Mouse (Mus musculus) embryo, embryonic 11.5 days (tissue): ENCODE measurements around the gene Fignl2.
"Not testable (repeated sequence)": the region's sequence is repeated elsewhere in the genome, so short reads cannot be mapped to it uniquely, and the experiment has no call there.

Source experiments
- DNase-seq: peaks from one replicate; pipeline ENCODE4 v3.0.0-alpha.2; 2012; ENCODE audit warnings: low read depth, low spot score

Gene Fignl2

DNA sequence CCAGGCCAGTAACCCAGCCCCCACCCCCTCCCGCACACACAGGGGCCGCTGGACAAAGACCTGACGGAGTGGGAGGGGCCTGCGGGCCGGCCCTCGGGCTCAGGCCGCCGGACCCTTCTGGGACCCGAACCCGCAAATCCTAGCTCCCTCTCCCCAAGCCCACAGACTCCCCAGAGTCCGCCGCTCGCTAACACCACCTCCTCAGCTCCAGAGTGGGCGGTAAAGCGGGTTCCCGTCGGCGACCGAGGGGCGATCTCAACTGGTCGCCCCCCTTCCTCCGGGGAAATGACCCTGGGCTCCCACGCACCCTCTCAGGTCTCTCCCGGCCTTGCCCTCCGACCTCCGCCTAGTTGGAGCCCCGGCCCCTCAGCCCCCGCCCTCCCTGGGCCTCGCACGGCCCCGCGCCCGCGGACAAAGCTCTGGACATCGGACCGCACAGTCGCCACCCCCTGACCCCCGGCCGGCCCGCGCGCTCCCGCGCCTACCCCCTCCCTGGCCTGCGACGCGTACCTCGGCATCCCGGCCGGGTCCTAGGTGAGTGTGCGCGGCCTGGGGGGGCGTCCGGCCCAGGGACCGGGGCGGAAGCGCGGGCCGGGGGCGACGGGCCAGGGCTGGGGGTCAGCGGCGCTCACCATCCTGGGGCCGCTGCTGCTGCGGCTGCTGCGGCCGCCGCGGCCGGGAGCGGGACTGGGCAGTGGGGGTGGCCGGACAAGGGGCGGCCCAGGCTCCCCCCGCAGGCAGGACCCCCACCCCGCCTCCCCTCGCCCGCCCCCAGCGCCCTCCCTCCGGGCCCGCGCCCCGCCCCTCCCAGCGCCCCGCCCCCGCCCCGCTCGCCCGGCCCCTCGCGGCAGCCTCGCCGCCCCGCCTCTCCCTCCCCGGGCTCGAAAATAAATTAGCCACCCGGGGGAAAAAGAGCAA, at the start of gene Fignl2:
Gene Fignl2 (minus strand): TSS at position 755 of the 918 bp plus-strand sequence.
- no peak for DNase-seq

GRCm38 (mm10) chr15:101126876-101127544, 48.6 kb upstream of the Fignl2 start:
- DNase-seq = no peak

DNA sequence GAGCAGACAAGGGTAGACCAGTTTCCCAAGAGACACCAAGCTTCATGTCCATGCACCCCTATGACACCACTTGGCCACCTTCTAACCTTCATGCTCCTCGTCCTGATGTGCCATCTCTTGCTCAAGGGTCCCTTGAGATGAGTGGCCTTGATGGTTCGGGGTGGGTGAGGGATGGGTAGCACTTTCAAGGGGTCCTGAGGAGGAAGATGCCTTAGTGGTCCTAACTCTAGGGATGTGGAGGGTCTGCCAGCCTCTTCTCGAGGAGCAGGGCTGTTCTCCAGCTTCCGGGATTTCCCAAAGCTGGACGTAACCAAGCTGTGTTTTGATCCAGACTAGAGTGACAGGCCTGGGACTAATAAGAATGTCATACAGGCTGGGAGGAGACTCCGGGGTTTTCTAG, 47.2 kb upstream of the Fignl2 start:
- no peak for DNase-seq

GRCm38 (mm10) chr15:101123202-101123601, 44.8 kb upstream of the Fignl2 start:
- no peak for DNase-seq

GRCm38 (mm10) chr15:101122290-101122589, 43.9 kb upstream of the Fignl2 start:
- DNase-seq = no peak

- no peak for DNase-seq
These were observed 43.3 kb upstream of the Fignl2 start for GRCm38 (mm10) chr15:101121411-101122289.

- no peak for DNase-seq
These were observed 40.2 kb upstream of the Fignl2 start for GRCm38 (mm10) chr15:101118399-101119125.

- no peak for DNase-seq
These were observed 37.2 kb upstream of the Fignl2 start, which contains the start of gene Ankrd33 for GRCm38 (mm10) chr15:101115511-101116110. Ankrd33 (plus strand) TSS chr15:101115755.

- DNase-seq = not testable (repeated sequence)
These were observed 35.4 kb upstream of the Fignl2 start for GRCm38 (mm10) chr15:101113778-101114177.

DNA sequence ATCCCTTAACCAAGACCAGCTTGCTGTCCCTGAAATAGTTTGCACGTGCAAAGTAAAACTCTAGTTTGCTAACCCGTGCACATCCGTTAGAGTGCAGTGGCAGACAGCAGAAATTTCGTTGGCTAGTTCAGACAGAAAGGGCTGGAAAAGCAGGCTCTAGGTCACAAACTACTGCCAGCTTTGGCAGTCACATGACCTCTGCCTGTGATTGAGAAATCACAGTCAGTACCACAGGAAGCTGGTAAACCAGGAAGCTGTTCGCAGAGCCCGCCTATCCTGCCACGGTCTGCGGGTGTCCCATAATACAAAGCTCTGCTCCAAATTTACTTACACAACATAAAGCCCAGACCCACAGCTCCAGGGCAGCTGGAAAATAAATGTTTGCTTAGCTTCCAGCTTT, 34.8 kb upstream of the Fignl2 start:
- no peak for DNase-seq

DNA sequence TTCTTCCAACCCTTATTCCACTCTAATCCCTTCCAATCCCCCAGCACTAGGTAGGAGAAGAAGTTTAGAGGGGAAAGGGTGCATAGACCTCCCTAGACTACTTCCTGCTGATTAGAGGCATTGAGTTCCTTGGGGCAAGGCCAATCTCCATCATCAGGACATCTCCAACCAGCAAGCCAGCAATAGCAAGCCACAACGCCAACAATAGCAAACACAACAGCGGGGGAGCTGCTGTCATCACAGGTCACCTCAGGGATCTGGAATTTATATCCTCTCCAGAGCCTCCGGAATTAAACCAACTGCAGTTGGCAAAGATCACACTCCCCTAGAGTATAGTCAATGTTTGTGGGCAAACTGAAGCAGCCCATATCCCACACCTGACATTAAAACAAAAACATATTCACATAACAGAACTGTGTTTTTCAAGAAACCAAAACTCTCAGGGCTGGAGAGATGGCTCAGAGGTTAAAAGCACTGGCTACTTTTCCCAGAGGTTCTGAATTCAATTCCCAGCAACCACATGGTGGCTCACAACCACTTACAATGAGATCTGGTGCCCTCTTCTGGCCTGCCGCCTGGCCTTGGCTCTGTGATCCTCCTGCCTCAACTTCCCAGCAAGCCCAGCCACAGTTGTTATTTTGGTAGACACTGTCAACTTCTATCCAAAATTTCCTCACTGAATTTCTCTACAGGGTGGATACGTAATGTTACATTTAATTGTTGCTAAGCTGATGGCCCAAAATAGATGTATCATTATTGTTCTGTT, 29.7 kb upstream of the Fignl2 start:
- no peak for DNase-seq

- no peak for DNase-seq
These were observed 27.6 kb upstream of the Fignl2 start for GRCm38 (mm10) chr15:101106011-101106410.

DNA sequence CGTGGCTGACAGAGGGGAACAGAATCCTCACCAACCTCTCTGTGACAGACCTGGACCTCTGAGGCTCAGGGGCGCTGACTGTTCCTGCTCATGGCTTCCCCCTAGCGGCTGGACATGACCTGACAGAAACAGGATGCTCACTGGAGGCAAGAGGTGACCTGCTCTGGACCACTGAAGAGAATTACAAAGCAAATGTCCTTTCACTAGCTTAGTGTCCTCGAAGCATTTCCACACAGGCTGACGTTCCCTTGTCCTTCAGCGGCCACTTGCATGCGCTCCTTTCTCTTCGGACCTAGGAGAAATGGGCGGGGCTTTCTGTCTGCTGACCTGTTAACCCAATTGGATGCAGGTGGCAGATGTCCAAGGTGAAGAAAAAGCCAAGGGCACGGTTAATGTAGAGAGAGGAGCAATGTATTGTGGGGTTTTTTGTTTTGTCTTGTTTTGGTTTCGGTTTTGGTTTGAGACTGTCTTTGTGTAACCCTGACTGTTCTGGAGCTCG, 27.2 kb upstream of the Fignl2 start:
- DNase-seq = peak; percentile 63

- DNase-seq = no peak
These were observed 25.4 kb upstream of the Fignl2 start for GRCm38 (mm10) chr15:101103605-101104304.

GRCm38 (mm10) chr15:101100996-101101395, 22.6 kb upstream of the Fignl2 start:
- no peak for DNase-seq

DNA sequence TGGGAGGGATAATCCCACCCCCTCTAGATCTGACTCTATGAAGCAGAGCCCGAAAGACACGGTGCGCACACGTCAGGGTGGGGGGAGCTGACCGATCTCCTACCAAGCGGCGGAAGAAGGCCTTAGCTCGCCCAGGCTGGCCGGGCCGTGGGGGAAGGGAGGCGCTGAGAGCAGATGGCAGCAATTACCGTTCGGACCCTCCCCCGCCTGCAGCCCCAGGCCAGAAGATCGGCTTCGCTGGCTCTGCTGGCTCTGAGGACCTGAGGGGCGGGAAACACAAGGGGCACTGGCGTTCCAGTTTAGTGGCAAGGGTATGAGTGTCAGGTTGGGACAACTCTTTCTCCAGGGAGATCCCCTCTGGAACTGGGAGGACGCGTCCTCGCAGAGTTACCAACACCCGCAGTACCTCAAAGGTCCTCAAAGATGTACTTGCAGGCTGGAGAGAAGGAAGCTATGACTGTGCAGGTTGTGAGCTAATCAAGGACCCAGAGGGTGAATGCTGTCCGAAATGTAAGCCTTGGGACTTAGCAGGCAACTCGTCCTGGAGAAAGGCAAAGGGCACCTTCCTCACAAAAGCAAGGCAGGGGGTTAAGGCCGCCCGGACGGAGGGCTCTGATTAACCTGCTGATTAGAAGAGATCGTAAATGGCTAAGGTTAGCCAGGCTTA, 19.8 kb upstream of the Fignl2 start:
- no peak for DNase-seq

- DNase-seq = no peak
These were observed 17.0 kb upstream of the Fignl2 start for GRCm38 (mm10) chr15:101095392-101095791.

GRCm38 (mm10) chr15:101094979-101095378, 16.6 kb upstream of the Fignl2 start:
- DNase-seq = no peak

- no peak for DNase-seq
These were observed 15.6 kb upstream of the Fignl2 start for GRCm38 (mm10) chr15:101093988-101094387.
